16 mouse cellular contexts compared by ENCODE assay signal in genomic region chr10:60031562-60031961, GRCm38 (mm10). TPM values are rescaled to one million over a fixed set of nuclear protein-coding genes. Genes with fewer than 3 reads are reported as not detected.
DNase-seq lines count a peak whose midpoint lies in the region; ATAC-seq lines count a peak whose summit lies in the region.
"Had no signal": no experiment of that assay in that cellular context is flagged by ENCODE, and none has a peak within 500 bp of the region (broad histone marks: within the 10 kb centered on the region; RNA-seq: fewer than 3 reads in every experiment).

No protein-coding gene starts in this region.

- no peak overlapping the region for H3K4me2 ChIP-seq in forebrain, embryonic 13.5 days
- H3K4me2 ChIP-seq in midbrain, embryonic 13.5 days (replicated peaks), result no peak overlapping the region
- H3K4me2 ChIP-seq in midbrain, embryonic 11.5 days, result no peak overlapping the region
- H3K4me2 ChIP-seq: embryonic facial prominence, embryonic 13.5 days; heart, embryonic 15.5 days; hindbrain, embryonic 14.5 days; limb, embryonic 13.5 days had no signal

- H3K27ac ChIP-seq in forebrain, embryonic 13.5 days, result peak overlapping the region; percentile 51; the same call in 1 of the 2 replicates
- no peak overlapping the region for H3K27ac ChIP-seq in forebrain, embryonic 10.5 days
- H3K27ac ChIP-seq in midbrain, embryonic 13.5 days, result 0 out of 2 replicates have a peak overlapping the region, but pooled peaks have one; percentile 6
- no peak overlapping the region for H3K27ac ChIP-seq in midbrain, embryonic 11.5 days (ENCODE audit: low read depth, low read length)
- H3K27ac ChIP-seq: embryonic facial prominence, embryonic 13.5 days; heart, embryonic 15.5 days; hindbrain, embryonic 14.5 days; limb, embryonic 13.5 days had no signal

- H3K36me3 ChIP-seq in forebrain, embryonic 13.5 days (ENCODE audit: poor library complexity, severe bottlenecking), result no peaks in the 10 kb centered on the region
- H3K36me3 ChIP-seq in forebrain, embryonic 10.5 days (replicated peaks), result no peaks in the 10 kb centered on the region
- H3K36me3 ChIP-seq in midbrain, embryonic 13.5 days, result no peaks in the 10 kb centered on the region
- no peaks in the 10 kb centered on the region for H3K36me3 ChIP-seq in midbrain, embryonic 11.5 days (ENCODE audit: control insufficient read depth, insufficient read depth, low read length)
- no peaks in the 10 kb centered on the region for H3K36me3 ChIP-seq in splenic B cell, adult 2 months (ENCODE audit: control insufficient read depth, insufficient read depth, low read length, poor library complexity, severe bottlenecking)
- H3K36me3 ChIP-seq: heart, embryonic 15.5 days; limb, embryonic 13.5 days had no signal

- H3K4me1 ChIP-seq in forebrain, embryonic 13.5 days, result peaks cover 46% of the 10 kb centered on the region
- peaks cover 48% of the 10 kb centered on the region for H3K4me1 ChIP-seq in forebrain, embryonic 10.5 days
- H3K4me1 ChIP-seq in midbrain, embryonic 13.5 days (replicated peaks), result peaks cover 31% of the 10 kb centered on the region
- peaks cover 15% of the 10 kb centered on the region for H3K4me1 ChIP-seq in midbrain, embryonic 11.5 days (ENCODE audit: control insufficient read depth, insufficient read depth, low read length)

- WGBS in forebrain, embryonic 13.5 days, result 76% methylated on average over 8 of the region's 8 CpGs
- WGBS in forebrain, embryonic 10.5 days, result 85% methylated on average over 8 of the region's 8 CpGs
- WGBS in midbrain, embryonic 13.5 days, result 77% methylated on average over 8 of the region's 8 CpGs
- 75% methylated on average over 8 of the region's 8 CpGs for WGBS in midbrain, embryonic 11.5 days

- DNase-seq in forebrain, embryonic 10.5 days (ENCODE audit: extremely low spot score, low spot score), result no peak
- DNase-seq in midbrain, embryonic 11.5 days (ENCODE audit: low spot score, missing footprints), result no peak
- DNase-seq in embryo, embryonic 10.5 days (ENCODE audit: low spot score), result peak; percentile 17
- DNase-seq in splenic B cell, adult 2 months (ENCODE audit: low read depth, low spot score), result peak; percentile 19
- no peak for DNase-seq in right cerebral cortex, postnatal 4 days
- DNase-seq: cerebellum, adult 9-11 months; gastrocnemius, postnatal 25 days; kidney, adult 11 months; lung, postnatal 4 days had no signal

- H3K4me3 ChIP-seq in forebrain, embryonic 13.5 days, result no peak overlapping the region
- H3K4me3 ChIP-seq in forebrain, embryonic 10.5 days, result no peak overlapping the region
- no peak overlapping the region for H3K4me3 ChIP-seq in midbrain, embryonic 13.5 days (replicated peaks)
- no peak overlapping the region for H3K4me3 ChIP-seq in midbrain, embryonic 11.5 days (ENCODE audit: low read depth, low read length)
- H3K4me3 ChIP-seq: embryonic facial prominence, embryonic 13.5 days; heart, embryonic 15.5 days; limb, embryonic 13.5 days; myocyte had no signal

- no peak for ATAC-seq in forebrain, embryonic 13.5 days
- peak; percentile 14; the same call in 1 of the 2 replicates for ATAC-seq in midbrain, embryonic 13.5 days
- no peak for ATAC-seq in midbrain, embryonic 11.5 days (ENCODE audit: low FRiP score)

- no peaks in the 10 kb centered on the region for H3K9me3 ChIP-seq in forebrain, embryonic 13.5 days (replicated peaks)
- no peaks in the 10 kb centered on the region for H3K9me3 ChIP-seq in forebrain, embryonic 10.5 days
- no peaks in the 10 kb centered on the region for H3K9me3 ChIP-seq in midbrain, embryonic 13.5 days
- no peaks in the 10 kb centered on the region for H3K9me3 ChIP-seq in midbrain, embryonic 11.5 days (ENCODE audit: control insufficient read depth, low read length)
- H3K9me3 ChIP-seq: embryonic facial prominence, embryonic 13.5 days; heart, embryonic 15.5 days; limb, embryonic 13.5 days had no signal

- H3K27me3 ChIP-seq in forebrain, embryonic 13.5 days, result no peaks in the 10 kb centered on the region
- H3K27me3 ChIP-seq in forebrain, embryonic 10.5 days (ENCODE audit: poor library complexity, severe bottlenecking), result no peaks in the 10 kb centered on the region
- H3K27me3 ChIP-seq in midbrain, embryonic 13.5 days, result no peaks in the 10 kb centered on the region
- no peaks in the 10 kb centered on the region for H3K27me3 ChIP-seq in midbrain, embryonic 11.5 days (ENCODE audit: control insufficient read depth, insufficient read depth, low read length)
- no peaks in the 10 kb centered on the region for H3K27me3 ChIP-seq in splenic B cell, adult 2 months (ENCODE audit: control insufficient read depth, insufficient read depth, low read length, poor library complexity, severe bottlenecking)
- H3K27me3 ChIP-seq: embryonic facial prominence, embryonic 13.5 days; heart, embryonic 15.5 days; limb, embryonic 13.5 days had no signal

- H3K9ac ChIP-seq in forebrain, embryonic 13.5 days, result no peak overlapping the region
- H3K9ac ChIP-seq in midbrain, embryonic 13.5 days (replicated peaks), result no peak overlapping the region
- H3K9ac ChIP-seq in midbrain, embryonic 11.5 days (ENCODE audit: low read length), result no peak overlapping the region
- H3K9ac ChIP-seq: embryonic facial prominence, embryonic 13.5 days; heart, embryonic 15.5 days; hindbrain, embryonic 14.5 days; limb, embryonic 13.5 days had no signal

RNA-seq across cellular contexts. Expression of gene Anapc16, which starts 28.6 kb away (rescaled TPM):
- 122 TPM in 2 replicates for polyA plus RNA-seq in forebrain, embryonic 13.5 days (2015; fragmentation: Nextera tagmentation; extraction: Ambion mirVana)
- 96.8 and 108 TPM in 2 replicates for polyA plus RNA-seq in forebrain, embryonic 10.5 days (2016; fragmentation: Nextera tagmentation; extraction: Ambion mirVana)
- polyA plus RNA-seq in midbrain, embryonic 13.5 days (2015; fragmentation: Nextera tagmentation; extraction: Ambion mirVana), result 121 TPM in 2 replicates
- 87.2 and 98.5 TPM in 2 replicates for polyA plus RNA-seq in midbrain, embryonic 11.5 days (2014; fragmentation: Nextera tagmentation; extraction: Ambion mirVana)

RNA-seq across cellular contexts. Expression of gene Ascc1, which starts 29.0 kb away (rescaled TPM):
- polyA plus RNA-seq in forebrain, embryonic 13.5 days (2015; fragmentation: Nextera tagmentation; extraction: Ambion mirVana), result 42.1 and 43.1 TPM in 2 replicates
- polyA plus RNA-seq in forebrain, embryonic 10.5 days (2016; fragmentation: Nextera tagmentation; extraction: Ambion mirVana), result 33.5 and 34.7 TPM in 2 replicates
- 49.5 and 50.6 TPM in 2 replicates for polyA plus RNA-seq in midbrain, embryonic 13.5 days (2015; fragmentation: Nextera tagmentation; extraction: Ambion mirVana)
- polyA plus RNA-seq in midbrain, embryonic 11.5 days (2014; fragmentation: Nextera tagmentation; extraction: Ambion mirVana), result 42.5 and 43.6 TPM in 2 replicates

Comparison
In these comparisons a context has a peak if more than half of its experiments do, and no peak if none do; other contexts are left out.
1. H3K27ac ChIP-seq: peak in forebrain, embryonic 13.5 days (single experiment) and midbrain, embryonic 13.5 days (single experiment); none in forebrain, embryonic 10.5 days (single experiment) and midbrain, embryonic 11.5 days (single experiment).
2. DNase-seq: peak in embryo, embryonic 10.5 days (single experiment) and splenic B cell, adult 2 months (single experiment); none in forebrain, embryonic 10.5 days (single experiment), midbrain, embryonic 11.5 days (single experiment) and right cerebral cortex, postnatal 4 days (single experiment).